Mouse (Mus musculus): ENCODE results near the gene Plk3. TPM values are rescaled to one million over a fixed set of nuclear protein-coding genes. Genes with fewer than 3 reads are reported as not detected.
A peak's percentile ranks its signal among the peaks of the same experiment; 100 is the strongest.

Gene Plk3
- total RNA-seq, 2 experiments from 2014 or later, result 16.3 to 16.9 TPM

DNA sequence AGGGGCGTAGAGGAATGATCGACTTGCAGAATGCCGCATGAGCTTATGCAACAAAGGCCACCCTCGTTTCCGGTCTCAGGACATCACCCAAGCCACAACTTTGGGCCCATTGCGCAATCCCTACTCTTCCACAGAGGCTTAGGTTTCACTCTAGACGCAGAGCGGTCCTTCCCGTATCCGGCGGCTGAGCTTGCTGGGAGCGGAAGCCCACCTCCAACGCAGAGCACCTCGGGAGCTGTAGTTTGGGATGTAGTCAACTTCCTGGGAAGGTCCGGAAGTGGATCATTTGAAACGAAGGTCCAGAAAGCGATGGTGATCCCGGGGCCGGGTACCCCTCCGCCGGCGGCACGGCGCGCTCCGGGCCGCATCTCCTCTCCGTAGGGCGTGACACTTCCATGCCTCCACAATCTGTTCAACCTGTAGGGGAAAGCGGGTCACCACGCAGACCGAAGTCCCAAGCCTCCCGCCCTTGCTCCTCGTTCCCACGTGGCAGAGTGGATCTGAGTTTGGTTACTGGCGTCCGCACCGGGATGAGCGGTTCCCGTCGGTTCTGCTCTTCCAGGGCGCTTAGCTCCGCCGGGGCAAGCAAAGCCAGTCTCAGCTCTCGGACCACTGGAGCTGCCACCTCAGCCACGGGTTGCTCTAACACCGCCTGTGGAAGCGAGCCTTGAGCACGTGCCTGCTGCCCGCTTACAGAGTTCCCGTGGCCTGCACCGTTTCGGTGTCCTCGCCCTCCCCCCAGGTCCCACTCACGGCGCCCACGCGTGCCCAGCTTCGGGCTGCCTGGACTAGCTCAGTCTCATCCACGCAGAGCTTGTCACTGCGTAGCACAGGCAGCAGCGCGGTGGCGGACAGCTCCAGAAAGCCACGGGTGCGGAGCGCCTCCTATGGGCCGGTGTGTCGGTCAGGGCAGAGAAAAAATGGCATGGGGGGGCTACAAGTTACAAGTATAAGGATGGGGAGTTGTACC, 13.0 kb downstream of the Plk3 start:
- peak; percentile 88 to 89 for DNase-seq (ENCODE audit: low spot score in 2 of 2)

DNA sequence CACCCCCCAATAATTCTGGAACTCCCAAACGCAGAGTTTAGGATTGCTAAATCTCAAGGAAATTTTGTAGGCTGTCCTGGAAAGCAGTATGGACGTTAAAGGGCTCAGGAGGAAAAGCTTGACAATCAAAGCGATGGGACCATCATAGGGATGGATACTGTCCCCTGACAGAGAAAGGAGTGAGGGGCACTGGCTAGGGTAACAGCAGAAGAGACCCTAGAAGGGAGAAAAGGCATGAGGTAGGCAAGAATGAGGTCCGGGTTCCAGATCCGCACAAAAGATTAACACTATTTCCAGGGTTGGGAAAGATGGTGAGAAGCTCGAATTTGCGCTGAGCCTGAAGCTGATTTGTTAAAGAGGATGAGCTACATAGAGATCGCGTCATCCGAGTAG, 13.7 kb downstream of the Plk3 start:
- no peak for DNase-seq (ENCODE audit: low spot score in 2 of 2)

DNA sequence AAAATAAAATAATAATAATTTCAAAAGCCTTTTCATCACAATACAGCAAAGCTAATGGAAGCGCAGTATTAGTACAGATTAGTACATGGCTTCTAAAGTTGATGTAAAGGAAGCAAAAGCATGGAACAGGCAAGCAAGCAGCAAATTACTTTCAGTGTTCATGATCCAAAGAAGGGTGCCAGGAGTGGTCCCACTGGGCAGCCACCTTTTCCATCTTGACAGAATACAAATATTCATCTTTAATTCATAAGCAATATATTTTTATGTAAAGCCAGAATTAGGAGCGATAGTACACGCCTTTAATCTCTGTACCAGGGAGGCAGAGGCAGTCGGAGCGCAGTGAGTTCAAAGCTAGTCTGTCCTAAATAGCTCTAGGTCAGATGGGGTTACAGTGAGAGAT, 14.1 kb downstream of the Plk3 start:
- DNase-seq (ENCODE audit: low spot score in 2 of 2), result no peak

DNA sequence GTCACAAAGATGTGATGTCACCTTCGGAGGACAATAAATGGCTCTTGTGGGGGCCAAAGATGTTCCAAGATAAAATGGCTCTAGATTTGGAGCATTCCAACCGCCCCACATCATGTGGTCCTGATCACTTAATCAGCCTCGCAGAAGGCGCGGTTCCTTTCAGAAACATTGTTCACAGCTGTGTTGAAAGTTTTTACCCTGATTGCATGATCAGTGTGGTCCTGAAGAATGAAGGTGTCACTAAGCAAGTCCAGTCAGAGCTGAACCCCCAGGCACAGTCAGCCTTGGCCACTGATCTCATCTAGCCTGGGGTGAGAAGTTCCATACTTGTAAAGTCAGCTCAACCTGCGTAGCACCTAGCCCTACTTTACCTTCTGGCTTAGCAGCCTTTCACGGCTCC, 15.8 kb downstream of the Plk3 start:
- no peak for DNase-seq (ENCODE audit: low spot score in 2 of 2)

DNA sequence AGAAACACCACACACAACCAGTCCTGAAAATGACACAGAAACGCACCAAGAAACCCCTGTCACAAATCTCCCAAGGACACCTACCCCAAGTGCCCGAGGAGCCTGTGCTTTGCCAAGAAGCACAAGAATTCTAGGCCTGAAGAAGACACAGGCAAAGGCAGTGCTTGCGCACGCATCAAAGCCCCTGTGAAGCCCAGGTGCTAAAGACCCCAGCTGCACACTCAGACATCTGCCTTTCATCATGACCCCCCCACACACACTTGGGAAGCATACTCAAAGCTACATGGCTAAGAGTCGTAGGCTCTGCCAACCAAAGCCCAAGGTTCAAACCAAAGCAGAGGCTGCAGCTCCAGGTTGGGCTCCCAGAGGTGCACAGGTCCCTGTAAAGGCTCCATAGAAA, 18.2 kb downstream of the Plk3 start:
- no peak for DNase-seq (ENCODE audit: low spot score in 2 of 2)

DNA sequence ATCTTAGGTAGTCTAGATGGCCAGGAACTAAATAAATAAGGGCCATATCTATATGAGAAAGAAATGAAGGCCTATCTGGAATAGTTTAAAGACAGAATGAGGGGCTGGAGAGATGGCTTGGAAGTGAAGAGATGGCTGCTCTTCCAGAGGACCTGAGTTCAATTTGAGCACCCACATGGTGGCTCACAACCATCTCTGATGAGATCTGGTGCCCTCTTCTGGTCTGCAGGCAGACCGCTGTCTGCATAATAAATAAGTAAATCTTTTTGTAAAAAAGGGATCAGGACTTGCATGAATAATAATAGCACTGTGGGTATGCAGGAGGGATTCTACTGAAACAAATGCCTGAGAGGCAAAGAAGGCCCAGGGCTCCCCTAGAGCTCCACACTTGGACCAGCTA, 20.5 kb downstream of the Plk3 start:
- DNase-seq (ENCODE audit: low spot score in 2 of 2), result no peak

DNA sequence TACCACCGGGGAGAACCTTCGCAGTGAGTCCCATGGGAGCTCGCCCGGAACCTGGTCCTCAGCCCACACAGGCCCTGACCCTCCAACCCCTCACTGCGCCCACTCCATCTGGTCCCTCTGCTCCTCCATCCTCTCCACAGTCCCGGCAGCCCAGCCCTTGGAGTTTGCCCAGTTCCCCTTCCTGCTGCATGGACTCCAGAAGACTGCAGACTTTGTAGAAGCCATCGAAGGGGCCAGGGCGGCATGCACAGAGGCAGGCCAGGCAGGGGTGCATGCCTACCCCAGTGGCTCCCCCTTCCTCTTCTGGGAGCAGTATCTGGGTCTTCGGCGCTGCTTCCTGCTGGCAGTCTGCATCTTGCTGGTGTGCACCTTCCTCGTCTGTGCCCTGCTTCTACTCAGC, 22.8 kb downstream of the Plk3 start:
- no peak for DNase-seq (ENCODE audit: low spot score in 2 of 2)

DNA sequence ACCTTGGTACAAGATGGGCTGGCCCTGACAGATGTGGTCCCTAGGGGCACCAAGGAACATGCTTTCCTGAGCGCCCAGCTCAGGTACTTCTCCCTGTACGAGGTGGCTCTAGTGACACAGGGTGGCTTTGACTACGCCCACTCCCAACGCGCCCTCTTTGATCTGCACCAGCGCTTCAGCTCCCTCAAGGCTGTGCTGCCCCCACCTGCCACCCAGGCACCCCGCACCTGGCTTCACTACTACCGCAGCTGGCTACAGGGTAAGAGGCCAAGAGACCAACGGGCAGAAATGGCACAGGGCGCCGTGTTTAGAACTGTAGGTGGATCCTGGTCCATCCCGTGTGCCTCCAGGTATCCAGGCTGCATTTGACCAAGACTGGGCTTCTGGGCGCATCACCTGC, 23.5 kb downstream of the Plk3 start:
- no peak for DNase-seq (ENCODE audit: low spot score in 2 of 2)

DNA sequence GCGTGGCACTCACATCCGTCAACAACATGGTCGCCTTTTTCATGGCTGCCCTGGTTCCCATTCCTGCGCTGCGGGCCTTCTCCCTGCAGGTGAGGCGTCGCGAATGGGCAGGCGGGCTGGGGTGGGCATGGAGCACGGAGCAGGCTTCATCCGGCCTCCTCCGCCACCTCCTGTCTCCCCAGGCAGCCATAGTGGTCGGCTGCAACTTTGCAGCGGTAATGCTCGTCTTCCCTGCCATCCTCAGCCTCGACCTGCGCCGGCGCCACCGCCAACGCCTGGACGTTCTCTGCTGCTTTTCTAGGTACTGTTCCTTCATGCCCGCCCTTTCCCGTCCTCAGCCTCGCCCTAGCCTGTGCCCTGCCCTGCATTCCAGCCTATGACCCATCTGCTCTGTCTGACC, 24.4 kb downstream of the Plk3 start:
- DNase-seq (ENCODE audit: low spot score in 2 of 2), result no peak

DNA sequence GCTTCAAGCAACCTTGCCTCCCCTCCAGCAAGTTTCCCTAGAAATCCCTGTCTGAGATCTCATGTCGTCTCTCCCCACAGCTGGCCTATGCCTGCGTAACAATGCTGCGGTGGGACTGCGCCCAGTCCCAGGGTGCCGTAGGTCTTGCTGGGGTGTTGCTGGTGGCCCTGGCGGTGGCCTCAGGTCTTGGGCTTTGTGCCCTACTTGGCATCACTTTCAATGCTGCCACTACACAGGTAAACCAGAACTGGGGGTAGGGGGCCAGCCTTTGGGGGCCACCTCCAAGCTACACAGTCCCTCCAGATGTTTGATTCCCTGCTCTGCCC, 25.3 kb downstream of the Plk3 start:
- DNase-seq (ENCODE audit: low spot score in 2 of 2), result no peak

DNA sequence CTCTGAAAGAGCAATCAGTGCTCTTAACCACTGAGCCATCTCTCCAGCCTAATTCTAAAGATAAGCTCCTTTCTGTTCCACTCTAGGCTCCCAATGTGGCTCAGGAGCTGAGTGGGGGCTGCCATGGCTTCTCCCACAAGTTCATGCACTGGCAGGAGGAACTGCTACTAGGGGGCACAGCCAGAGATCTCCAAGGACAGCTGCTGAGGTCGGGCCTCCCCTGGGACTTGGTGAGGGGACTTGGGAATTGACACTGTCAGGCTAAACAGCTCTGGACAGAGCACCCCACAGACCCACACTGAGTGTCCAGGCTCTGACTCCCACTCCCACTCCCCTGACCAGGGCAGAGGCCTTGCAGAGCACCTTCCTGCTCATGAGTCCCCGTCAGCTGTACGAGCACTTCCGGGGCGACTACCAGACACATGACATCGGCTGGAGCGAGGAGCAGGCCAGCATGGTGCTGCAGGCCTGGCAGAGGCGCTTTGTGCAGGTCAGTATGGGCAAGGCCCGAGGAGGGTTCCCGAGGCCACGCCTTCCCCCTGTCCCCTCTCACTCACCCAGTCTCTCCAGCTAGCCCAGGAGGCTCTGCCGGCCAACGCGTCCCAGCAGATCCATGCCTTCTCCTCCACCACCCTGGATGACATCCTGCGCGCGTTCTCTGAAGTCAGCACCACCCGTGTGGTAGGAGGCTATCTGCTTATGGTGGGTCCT, 25.8 kb downstream of the Plk3 start:
- DNase-seq (ENCODE audit: low spot score in 2 of 2), result no peak

DNA sequence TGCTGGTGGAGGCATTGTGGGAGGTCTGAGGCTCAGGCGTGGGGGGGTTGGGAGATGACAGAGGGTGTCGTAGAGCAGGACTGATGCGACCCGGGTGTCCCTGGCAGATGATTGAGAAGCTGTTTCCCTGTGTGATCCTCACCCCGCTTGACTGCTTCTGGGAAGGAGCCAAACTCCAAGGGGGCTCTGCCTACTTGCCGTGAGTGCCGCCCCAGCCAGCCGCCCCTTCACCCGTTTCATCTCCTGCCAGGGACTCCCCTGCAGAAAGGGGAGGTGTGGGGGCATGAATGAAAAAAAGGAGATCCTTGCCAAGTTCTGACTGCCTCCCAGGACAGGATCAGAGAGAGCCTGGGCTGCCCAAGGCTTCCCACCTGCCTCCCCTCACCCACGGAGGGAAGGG, 28.6 kb downstream of the Plk3 start:
- no peak for DNase-seq (ENCODE audit: low spot score in 2 of 2)

DNA sequence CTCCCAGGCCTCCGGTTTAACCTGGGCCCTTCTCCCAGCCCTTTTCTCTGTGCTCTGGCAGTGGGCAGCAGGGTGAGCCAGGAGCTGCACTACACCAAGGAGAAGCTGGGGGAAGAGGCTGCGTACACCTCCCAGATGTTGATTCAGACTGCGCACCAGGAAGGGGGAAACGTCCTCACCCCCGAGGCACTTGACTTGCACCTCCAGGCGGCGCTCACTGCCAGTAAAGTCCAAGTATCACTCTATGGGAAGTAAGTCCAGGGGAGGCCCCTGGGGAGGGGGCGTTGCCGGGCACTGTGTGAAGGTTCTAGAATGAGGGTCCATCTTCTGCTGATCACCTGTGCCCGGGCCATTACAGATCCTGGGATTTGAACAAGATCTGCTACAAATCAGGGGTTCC, 29.1 kb downstream of the Plk3 start:
- DNase-seq (ENCODE audit: low spot score in 2 of 2), result no peak

DNA sequence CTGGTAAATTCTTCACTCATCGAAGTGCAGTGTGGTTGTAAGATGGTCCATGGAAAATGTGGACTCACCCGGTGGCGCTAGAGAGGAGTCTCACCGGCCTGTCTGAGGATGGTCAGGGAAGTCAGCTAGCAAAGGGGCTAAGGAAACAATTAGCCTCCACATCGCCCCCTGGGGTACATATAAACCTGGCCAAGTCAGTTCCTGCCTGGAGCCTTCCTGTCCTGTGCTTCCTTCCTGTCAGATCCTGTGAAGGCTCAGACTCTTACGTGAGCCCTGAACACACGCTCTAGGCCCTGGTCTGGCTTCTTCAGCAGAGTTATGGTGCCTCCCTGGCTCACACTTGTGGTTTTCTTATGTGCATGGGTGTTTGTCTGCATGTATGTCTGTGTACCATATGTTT, 32.5 kb downstream of the Plk3 start:
- DNase-seq (ENCODE audit: low spot score in 2 of 2), result peak in 1 of 2 experiments; percentile 33

DNA sequence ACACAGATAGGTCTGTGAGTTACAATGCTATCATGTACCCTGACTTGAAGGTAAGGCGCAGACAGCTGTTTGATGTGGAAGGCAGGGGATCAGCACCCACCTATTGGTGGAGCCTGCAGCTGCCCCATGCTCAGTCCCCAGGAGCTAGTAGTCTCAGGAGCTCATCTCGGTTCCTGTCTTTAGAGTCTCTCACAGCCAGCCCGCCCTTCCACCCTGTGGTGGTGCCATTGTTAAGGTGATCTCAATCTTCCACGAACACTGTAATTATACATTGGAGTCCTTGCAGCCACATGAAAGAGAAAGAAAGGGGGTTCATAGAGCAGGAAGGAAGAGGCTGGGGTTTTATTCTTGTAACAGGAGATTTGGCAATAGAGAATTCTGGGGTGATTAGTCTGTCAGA, 33.7 kb downstream of the Plk3 start:
- no peak for DNase-seq (ENCODE audit: low spot score in 2 of 2)

DNA sequence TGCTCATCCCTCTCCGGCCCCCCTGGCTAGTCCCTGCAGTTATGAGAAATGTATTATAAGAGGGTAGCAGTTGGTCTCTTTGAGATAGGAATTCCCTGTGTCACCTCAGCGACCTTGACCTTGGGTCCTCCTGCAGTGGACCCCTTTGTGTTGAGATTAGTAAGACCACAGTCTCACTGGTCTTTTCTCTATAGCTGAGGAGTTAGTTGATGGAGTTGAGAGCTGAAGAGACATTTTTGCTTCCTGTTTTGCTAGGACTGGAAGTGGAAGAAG, 35.1 kb downstream of the Plk3 start:
- DNase-seq (ENCODE audit: low spot score in 2 of 2), result no peak

DNA sequence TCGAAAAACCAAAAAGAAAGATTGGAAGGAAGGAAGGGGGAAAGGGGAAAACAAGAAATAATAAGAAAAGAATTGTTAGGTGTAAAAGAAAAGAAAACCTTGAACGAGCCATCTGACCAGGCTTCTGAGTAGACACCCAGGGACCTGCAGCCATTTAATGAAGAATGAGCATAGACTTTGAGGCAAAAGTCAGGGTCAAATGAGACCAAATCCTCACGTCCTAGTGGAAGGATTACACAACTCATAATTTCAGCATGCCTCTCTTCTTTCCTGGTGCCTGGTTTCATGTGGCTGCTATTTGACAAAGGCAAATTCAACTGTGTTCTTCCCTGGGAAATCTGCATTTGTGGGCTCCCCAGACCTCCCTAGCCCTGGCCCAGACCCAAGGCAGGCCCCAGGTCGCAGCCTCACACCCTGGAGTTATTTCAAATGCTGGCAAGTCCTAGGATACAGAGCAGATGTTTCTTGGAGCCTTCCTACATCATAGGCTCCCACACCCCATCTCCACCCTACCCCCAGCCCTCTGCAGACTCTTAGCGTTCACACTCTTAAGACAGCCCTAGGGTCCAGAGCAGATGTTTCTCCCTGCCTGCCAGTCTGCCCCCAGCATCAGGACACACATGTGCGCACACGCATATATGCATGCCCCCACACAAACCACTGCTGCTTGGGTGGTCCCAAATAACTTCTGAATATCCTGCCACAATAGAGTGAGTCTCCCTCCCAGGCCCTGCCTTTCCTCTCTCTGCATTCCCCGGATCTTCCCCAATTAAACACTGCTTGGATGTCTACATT, 35.6 kb downstream of the Plk3 start:
- no peak for DNase-seq (ENCODE audit: low spot score in 2 of 2)

DNA sequence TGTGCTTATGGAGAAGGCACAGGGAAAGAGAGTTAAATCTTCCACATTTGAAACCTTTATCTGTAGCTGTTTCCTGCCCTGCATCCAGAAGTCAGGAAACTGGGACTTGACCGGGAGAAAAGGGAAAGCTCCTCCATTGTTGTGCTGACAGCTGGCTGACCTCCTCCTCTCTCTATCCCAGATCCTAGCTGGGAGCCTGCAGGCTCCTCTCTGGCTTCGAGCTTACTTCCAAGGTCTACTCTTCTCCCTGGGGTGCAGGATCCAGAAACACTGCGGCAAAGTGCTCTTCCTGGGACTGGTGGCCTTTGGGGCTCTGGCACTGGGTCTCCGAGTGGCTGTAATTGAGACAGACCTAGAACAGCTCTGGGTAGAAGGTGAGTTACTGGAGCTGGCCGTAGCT, 37.1 kb downstream of the Plk3 start:
- DNase-seq (ENCODE audit: low spot score in 2 of 2), result no peak

DNA sequence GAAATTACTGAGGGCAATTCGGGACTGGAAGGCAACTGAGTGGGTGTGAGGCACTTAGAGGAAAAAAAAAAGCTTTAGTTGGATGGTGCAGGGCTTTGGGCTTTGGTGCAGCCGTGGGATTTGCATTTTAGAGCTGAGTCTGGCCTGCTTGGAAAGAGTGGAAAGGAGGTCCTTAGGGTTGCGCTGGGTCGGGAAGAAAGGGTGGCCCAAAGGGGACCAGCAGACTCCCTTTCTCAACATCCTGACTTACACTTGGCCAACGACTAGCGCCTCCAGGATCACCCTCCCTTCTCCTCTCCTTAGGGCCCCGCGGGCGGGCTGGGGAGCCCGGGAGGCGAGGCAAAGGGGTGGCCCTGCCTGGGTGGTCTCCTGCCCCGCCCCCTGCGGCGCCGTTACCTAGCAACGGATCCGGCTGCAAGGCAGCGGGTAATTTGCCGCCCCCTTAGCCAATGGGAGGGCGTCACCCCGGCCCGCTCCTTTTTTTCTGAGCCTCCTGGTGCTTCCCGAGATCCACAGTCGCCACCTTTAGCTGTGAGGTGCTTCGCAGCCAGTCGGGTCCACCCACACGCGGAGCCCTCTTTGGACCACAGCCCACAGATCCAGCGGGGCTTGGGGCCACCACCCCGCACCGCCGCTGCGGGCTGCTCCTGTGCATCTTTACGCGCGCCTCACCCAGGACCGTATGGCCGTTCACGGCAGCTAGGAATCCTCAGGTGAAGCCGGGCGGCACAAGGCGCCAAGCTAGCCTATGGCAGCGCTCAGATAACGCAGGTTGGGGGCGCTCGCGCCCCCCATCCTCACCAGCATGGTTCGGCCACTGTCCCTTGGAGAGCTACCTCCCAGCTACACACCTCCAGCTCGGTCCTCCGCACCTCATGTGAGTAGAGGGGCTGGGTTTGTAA, 38.0 kb downstream of the Plk3 start, which contains the start of gene Ptch2:
Gene Ptch2, plus strand, starts transcription at position 525 of the 902 bp plus-strand sequence.
- DNase-seq (ENCODE audit: low spot score in 2 of 2), result peak; percentile 76 to 80

DNA sequence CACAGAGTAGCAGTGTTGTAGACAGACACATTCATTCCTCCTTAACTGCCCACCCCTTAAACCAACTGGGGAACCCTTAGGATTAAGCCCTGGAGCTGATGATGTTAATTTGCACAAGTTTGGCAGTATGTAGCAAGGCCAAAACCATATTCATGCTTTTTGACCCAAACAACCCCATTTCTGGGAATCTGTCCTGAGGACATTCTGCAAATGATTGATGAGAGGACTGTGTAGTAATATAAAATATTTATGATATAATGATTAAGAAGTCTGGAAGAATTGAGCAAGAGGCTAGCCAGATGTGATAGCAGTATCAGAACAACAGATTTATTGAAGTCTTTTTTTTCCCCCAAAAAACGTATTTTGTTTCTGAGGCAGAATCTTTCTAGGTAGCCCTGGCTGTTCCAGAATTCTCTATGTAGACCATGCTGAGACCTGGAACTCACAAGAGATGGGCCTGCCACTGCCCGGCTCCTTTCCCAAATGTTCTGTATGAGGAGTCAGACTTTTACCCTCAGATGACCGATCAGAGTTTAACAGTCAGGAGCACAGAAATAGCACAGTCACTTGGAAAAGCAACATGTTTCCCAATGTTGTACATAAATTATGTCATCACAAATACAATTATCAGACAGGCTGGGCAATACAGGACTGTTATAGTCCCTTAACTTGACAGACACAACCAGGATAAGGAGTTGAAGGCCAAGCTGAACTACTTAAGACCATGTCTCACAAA, 39.0 kb downstream of the Plk3 start:
- DNase-seq (ENCODE audit: low spot score in 2 of 2), result no peak
